Mouse (Mus musculus) olfactory bulb, adult 2 months (tissue): ENCODE measurements around the gene Fign.

Experiments
- CTCF ChIP-seq: fragments of 200-500 bp; IDR thresholded peaks from 2 replicates; pipeline ENCODE4 v1.5.1; 2012; ENCODE audit warnings: low read depth, mild to moderate bottlenecking, low read length, moderate library complexity; ENCODE audit not compliant: insufficient read depth
- POLR2A ChIP-seq: fragments of 200-500 bp; IDR thresholded peaks from 2 replicates; pipeline ENCODE4 v1.6.1; 2012; ENCODE audit warnings: mild to moderate bottlenecking, low read depth, low read length, moderate library complexity; ENCODE audit not compliant: insufficient read depth

DNA sequence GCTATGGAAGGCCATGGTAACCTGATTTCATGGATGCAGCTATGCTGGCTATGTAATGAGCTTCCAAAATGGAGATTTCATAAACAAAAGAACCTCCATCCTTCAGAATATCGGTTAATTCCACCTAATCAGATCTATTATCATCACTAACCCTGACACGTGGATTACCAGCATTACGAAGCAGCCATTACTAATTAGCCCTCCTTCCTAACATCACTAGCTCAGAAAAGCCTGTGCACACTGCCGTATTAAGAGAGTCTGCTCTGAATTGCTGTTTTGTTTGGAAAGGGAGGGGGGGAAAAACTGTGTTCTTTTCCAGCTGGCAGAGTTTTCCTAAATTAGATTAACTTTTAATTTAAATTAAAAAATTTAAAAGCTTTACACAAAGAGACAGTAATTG, 32.3 kb downstream of the Fign start:
- no peak for TF ChIP-seq POLR2A
- TF ChIP-seq CTCF = no peak
